Mouse (Mus musculus) monocyte, adult 5-6 weeks (primary cell): ENCODE results near the gene Neu3. TPM values are rescaled to one million over a fixed set of nuclear protein-coding genes. Genes with fewer than 3 reads are reported as not detected.

ENCODE experiments used
- ATAC-seq: fragments of 153-309, 156-312 bp; replicated peaks from 2 replicates; pipeline ENCODE4 v1.8.0; 2017; ENCODE audit warnings: mild to moderate bottlenecking; ENCODE audit not compliant: low TSS enrichment, insufficient number of reproducible peaks, severe bottlenecking, poor library complexity, low FRiP score
- total RNA-seq: library from RNA; stranded (forward); fragments of 200-1000, 200-491, 200-594 nt; gene quantifications from 3 replicates; pipeline ENCODE4 v1.2.3, GENCODE M21; 2017

The Neu3 gene
- 0.75 to 1.2 TPM in 2 of 3 replicates, not detected in the other for total RNA-seq

GRCm38 (mm10) chr7:99828083-99828570, at the start of gene Neu3:
Gene Neu3 (minus strand): TSS chr7:99828417.
- ATAC-seq: peak; percentile 97

GRCm38 (mm10) chr7:99876345-99876744, 48.1 kb upstream of the Neu3 start:
- peak; percentile 75 for ATAC-seq

- ATAC-seq: no peak
These were observed 47.7 kb upstream of the Neu3 start for GRCm38 (mm10) chr7:99875891-99876290.

- ATAC-seq: no peak
These were observed 45.7 kb upstream of the Neu3 start for GRCm38 (mm10) chr7:99873965-99874364.

- ATAC-seq: no peak
These were observed 41.1 kb upstream of the Neu3 start for GRCm38 (mm10) chr7:99869296-99869695.

GRCm38 (mm10) chr7:99865219-99865618, 37.0 kb upstream of the Neu3 start:
- no peak for ATAC-seq

- no peak for ATAC-seq
These were observed 36.2 kb upstream of the Neu3 start for GRCm38 (mm10) chr7:99864241-99865028.

- ATAC-seq: no peak
These were observed 35.1 kb upstream of the Neu3 start, which contains the start of gene Spcs2 for GRCm38 (mm10) chr7:99863362-99863761. Gene Spcs2 (minus strand): TSS chr7:99863462.

- ATAC-seq: peak; percentile 99
These were observed 30.8 kb upstream of the Neu3 start, which contains the start of gene Xrra1 for GRCm38 (mm10) chr7:99858813-99859585. Gene Xrra1 (plus strand): TSS chr7:99859116.

GRCm38 (mm10) chr7:99858175-99858812, 30.1 kb upstream of the Neu3 start:
- ATAC-seq: no peak

- no peak for ATAC-seq
These were observed 28.1 kb upstream of the Neu3 start for GRCm38 (mm10) chr7:99856266-99856861.

GRCm38 (mm10) chr7:99854311-99854710, 26.1 kb upstream of the Neu3 start:
- no peak for ATAC-seq

GRCm38 (mm10) chr7:99853350-99853749, 25.1 kb upstream of the Neu3 start:
- no peak for ATAC-seq

GRCm38 (mm10) chr7:99851618-99852017, 23.4 kb upstream of the Neu3 start:
- ATAC-seq: no peak

GRCm38 (mm10) chr7:99851121-99851520, 22.9 kb upstream of the Neu3 start:
- no peak for ATAC-seq

- ATAC-seq: no peak
These were observed 22.3 kb upstream of the Neu3 start for GRCm38 (mm10) chr7:99850534-99850933.

- ATAC-seq: no peak
These were observed 17.5 kb upstream of the Neu3 start for GRCm38 (mm10) chr7:99845533-99846236.

GRCm38 (mm10) chr7:99838241-99838640, 10.0 kb upstream of the Neu3 start:
- ATAC-seq: no peak
